Mouse (Mus musculus): ENCODE measurements around the gene Kpna3. TPM values are rescaled to one million over a fixed set of nuclear protein-coding genes. Genes with fewer than 3 reads are reported as not detected.

Gene Kpna3
- 35.9 TPM for polyA plus RNA-seq (2017; shearing (Covaris generic))

DNA sequence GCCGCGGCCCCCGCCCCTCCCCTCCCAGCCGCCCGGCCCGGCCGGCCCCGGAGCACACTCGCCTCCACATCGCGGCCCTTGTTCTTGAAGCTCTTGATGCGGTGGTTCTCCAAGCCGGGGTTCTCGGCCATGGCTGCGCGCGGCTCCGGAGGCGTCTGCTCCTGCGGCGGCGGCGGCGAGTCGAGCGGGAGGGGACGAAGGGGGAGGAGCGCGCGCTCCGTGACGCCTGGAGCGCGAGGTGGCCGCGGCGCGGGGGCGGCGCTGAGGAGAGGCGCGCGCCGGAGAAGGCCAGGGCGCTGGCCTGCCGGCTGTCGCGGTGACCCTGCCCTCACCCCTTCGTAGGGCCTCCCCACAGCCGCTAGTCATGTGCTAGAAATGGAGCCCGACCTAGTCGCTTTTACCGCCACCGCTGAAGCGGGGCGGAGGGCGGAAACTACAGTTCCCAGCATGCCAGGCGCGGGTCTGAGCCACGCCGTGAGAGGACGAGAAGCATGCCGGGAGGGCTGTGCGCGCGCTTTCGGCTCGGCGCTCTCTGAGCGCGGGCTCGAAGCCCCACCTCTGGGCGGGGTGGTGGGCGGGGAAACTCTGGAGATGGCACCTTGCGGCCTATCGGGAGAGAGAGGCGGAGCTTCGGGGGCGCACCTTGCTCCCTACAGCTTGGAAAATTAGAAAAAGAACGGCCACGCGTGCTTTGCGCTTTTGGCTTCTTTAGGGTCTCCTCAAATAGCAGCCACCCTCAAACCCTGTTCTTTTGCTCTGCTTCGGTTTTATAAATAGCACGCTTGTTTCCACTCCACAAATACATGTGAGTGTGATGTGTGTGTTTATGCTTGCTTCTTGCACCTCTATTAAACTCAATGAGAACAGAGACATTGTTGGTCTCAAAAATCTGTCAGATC is at the start of gene Kpna3:
Gene Kpna3 (minus strand): TSS at position 214 of the 899 bp plus-strand sequence.

DNA sequence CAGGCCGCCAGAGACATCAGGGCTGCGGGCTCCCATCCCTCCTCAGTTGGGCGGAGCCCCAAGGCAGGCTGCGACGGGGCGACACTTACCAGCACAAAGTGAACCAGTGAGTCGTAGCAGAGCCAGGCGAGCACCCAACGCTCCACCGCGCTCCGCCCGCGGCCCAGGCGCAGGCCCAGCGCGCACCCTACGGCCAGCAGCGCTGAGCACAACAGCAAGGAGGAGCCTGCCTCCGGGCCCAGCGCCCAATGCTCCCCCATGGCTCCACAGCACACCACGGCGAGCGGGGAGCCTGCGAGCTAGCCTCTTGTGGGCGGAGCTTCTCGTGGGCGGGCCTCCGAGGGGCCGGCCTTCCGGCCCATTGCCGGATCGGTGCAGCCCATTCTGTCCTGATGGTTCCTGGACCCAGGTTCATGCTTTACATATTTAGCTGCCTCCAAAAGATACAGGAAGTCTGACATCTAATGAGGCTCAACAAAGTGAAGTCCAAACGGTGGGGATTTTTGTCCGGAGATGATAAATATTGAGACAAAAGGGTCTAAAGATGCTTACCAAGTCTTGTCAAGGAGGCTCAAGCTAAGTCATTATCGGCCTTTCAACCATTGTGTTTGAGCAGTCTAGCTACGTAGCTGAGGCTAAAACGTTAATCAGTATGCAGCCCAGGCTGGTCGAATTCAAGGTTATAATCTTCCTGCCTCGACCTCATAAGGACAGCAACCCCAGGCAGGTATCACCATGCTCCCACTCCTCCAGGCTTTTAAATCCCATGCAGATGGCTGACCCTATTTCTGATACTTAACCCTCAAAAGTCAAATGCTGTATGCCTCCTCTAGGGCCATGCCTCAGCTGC is 79.3 kb downstream of the Kpna3 start, which contains the start of gene Ebpl:
Gene Ebpl (minus strand): TSS at position 309 of the 850 bp plus-strand sequence.

Other genes with a start within 250 kb of the Kpna3 start
- gene Sgcg, start 181.4 kb downstream of the Kpna3 start, polyA plus RNA-seq (2017; shearing (Covaris generic)): not detected
- gene Arl11, start 130.1 kb downstream of the Kpna3 start, polyA plus RNA-seq (2017; shearing (Covaris generic)): not detected
- 9.3 TPM for gene Ebpl, start 79.4 kb downstream of the Kpna3 start, polyA plus RNA-seq (2017; shearing (Covaris generic))
- gene Spryd7, start 117.0 kb upstream of the Kpna3 start, polyA plus RNA-seq (2017; shearing (Covaris generic)): 17.8 TPM
- gene Trim13, start 158.4 kb upstream of the Kpna3 start, polyA plus RNA-seq (2017; shearing (Covaris generic)): 9.6 TPM
- 0.42 TPM for gene Kcnrg, start 167.6 kb upstream of the Kpna3 start, polyA plus RNA-seq (2017; shearing (Covaris generic))